Mouse (Mus musculus): ENCODE data around the gene Vmn2r20.
"Not testable (repeated sequence)": the region's sequence is repeated elsewhere in the genome, so short reads cannot be mapped to it uniquely, and the experiment has no call there.

The Vmn2r20 gene

GRCm38 (mm10) chr6:123418016-123418415 lies at the start of gene Vmn2r20:
Vmn2r20 (minus strand) TSS chr6:123418116.
- not testable (repeated sequence) for DNase-seq (ENCODE audit: low spot score)

DNA sequence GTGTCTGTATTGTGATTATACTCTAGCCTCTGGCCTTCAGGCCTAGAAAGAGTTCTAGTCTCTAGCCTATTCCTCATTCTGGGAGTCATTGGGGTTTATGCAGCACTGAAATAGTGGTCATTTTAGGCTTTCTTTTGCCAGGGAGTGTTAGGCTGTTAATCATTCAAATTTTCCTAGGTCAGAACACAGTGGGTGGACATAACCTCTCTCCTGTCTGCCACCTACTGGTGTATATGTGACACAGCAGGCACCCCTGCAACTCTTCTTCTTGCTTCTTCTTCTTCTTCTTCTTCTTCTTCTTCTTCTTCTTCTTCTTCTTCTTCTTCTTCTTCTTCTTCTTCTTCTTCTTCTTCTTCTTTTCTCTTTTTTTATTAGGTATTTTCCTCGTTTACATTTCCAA lies 6.5 kb upstream of the Vmn2r20 start:
- DNase-seq (ENCODE audit: low spot score), result not testable (repeated sequence)

- DNase-seq (ENCODE audit: low spot score), result not testable (repeated sequence)
Measured at GRCm38 (mm10) chr6:123406918-123407665, 10.8 kb downstream of the Vmn2r20 start.

GRCm38 (mm10) chr6:123388824-123389223 lies 29.1 kb downstream of the Vmn2r20 start:
- not testable (repeated sequence) for DNase-seq (ENCODE audit: low spot score)

- no peak for DNase-seq (ENCODE audit: low spot score)
Measured at GRCm38 (mm10) chr6:123346141-123346540, 71.8 kb downstream of the Vmn2r20 start.

GRCm38 (mm10) chr6:123340093-123340492 lies 77.8 kb downstream of the Vmn2r20 start:
- DNase-seq (ENCODE audit: low spot score), result no peak

GRCm38 (mm10) chr6:123332503-123332902 lies 85.4 kb downstream of the Vmn2r20 start:
- no peak for DNase-seq (ENCODE audit: low spot score)
